Mouse (Mus musculus) megakaryocyte, adult 5-6 weeks (primary cell): Measurements from ENCODE around the gene Ydjc. TPM values are rescaled to one million over a fixed set of nuclear protein-coding genes. Genes with fewer than 3 reads are reported as not detected.

Experiments used
- ATAC-seq: 2 replicates; pipeline ENCODE4 v1.8.0; 2016; ENCODE audit warnings: mild to moderate bottlenecking, inconsistent platforms; ENCODE audit not compliant: poor library complexity, severe bottlenecking
- total RNA-seq, 2 experiments: library from RNA; stranded (forward) in 1 of 2; stranded (reverse) in 1 of 2; fragments of 153-499, 151-499 nt in 1 of 2; fragments of 221-1000, 200-1000 nt in 1 of 2; gene quantifications; 2 replicates each; pipeline versions ENCODE4 v1.2.3 to v1.2.4; 2015 to 2017

Ydjc gene
- total RNA-seq (2015) = 2.8 and 5.2 TPM in 2 replicates
- 2.4 and 7.0 TPM in 2 replicates for total RNA-seq (2017)

DNA sequence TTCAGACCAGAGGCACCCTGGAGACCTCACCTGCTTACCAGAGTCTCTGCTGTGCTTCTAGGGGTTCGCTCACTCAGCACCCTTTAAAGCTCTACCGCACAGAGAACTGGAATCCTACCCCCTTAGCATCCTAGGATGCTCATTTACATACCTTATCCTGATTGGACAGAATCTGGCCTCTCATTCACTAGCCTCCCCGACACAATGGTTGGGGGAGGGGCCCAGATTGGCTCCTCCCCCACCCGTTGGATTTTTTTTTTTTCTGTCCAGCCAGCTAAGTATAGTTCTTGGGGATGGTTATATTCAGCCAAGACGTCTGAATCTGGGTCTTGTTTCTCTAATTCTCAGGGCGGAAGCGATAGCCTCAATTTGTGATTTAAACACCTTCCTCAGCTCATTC, at the start of gene Ydjc:
Gene Ydjc, plus strand, starts transcription at position 283 of the 400 bp plus-strand sequence.
- ATAC-seq = no peak

DNA sequence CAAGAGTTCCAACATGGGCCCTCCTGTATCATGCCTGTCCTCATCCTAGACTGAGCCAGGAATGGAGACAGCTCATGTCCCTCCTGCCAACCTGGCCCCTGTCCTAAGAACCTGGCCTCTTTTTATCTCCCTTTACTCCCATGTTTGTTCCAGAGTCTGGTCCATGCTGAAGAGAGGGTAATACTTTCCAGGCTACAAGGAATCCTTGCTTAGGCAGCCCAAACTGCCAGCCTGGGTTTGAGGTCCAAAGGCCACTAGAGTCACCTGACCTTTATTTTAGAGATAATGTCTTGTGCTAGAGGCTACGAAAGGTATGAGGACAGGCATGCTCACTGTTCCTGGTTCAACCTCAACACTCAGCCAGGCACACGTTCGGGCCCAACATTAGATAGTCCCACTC, 47.5 kb upstream of the Ydjc start:
- no peak for ATAC-seq

DNA sequence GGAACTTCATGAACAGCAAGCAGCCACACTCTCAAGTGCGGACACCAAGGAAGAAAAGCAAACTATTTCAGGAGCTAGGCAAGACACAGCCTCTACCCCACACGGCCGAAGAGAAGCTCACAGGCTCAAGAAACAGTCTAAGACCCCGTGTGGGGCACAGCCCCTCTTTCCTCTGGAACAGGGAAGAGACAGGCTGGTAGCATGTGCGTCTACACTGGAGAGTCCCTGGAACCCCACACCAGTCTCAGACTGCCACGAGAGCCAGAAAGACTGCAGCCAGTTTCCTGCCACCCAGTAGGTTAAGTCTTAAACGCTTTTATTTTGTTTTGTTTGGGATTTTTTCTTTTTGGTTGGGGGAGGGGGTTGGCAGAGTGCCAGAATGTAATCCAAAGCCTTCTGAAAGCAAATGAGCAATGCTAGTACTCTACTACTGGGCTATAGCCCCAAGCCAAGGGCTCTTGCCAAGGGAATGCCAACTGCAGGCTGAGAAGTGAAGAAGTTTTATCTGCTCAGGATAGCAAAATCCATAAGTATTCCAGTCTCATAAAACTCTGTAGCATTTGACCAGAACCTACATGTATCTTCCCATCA, 41.7 kb upstream of the Ydjc start:
- no peak for ATAC-seq

DNA sequence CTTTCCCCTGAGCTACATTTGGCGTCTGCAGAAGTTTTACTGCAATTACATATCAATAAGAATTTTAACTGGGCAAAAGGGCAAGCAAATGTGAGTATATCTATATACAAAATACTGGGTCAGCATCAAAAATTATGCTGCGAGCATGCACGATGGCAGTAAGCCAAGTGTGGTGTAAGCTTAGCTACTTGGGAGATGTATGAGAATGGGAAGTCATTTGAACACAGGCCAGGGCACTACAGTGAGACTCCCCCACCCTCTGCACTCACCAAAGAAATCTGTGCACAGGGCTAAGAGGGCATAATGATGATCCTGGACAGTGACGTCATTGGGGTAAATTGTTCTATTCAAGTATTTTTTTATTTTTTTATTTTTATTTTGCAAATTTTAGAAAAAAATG, 39.8 kb upstream of the Ydjc start:
- no peak for ATAC-seq

DNA sequence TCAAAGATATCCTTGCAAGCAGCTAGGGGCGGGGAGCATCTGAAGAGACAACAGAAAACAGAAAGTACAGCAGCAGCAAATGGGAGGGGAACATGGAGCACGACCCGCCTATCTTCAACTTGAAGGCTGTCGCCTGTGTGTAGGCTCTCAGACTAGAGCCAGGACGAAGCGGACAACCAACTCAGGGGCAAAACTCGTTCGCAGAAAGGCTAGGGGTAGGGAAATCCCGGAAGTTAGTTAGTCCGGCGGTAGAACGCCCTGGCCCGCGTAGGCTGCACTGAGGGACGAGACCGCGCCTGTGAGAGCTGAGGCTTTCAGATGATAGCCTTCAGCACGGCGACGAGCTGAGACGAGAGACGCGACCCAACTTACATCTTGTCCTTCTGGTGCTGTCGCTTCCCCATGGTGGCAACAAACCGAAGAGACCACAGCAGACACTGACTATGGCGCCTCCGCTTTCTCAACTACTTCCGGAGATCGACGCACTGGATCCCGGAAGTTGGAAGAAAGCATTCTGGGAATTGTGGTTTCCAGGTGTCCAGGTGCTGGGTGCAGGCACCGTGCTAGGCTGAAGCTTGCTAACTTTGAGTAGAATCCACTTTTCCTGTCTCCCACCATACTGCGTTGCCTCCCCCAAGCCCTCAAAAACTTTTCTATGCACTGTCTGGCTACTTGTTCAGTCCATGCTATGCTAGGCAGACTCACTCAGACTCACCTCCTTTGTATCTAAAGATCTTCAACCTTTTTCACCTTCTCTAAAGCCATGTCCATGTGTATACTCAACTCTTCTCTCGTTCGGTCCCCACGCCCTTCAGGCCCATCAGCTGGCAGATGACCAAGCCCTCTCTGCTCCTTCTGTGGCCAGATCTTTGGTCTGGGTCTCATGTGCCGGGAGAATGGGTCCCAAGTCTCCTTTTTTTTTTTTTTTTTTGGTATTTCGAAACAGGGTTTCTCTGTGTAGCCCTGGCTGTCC, 33.4 kb upstream of the Ydjc start, which contains the start of gene Ppil2:
Gene Ppil2, minus strand, starts transcription at position 487 of the 973 bp plus-strand sequence.
- peak; percentile 93 for ATAC-seq

DNA sequence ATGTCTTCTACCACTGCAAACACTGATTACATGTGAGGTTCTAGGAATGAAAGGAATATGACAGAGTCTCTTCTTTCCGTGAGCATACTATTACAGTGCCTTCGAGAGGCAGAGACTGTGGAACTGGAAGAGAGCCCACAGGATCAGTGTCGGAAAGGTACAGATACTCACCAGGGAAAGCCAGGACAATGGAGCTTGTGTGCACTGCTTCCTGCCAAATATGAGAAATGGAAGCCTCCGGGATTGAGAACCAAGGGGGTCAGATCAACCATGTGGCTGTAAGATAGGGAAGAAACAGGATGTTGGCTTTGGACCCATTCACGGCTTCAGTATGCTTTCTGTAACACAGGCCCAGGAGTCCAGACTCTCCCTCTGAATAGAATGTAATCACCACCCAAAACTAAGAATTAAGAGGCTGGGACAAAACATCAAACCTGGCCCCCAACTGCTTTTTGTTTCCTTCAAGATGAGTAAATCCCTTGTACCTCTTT, 27.1 kb upstream of the Ydjc start:
- no peak for ATAC-seq

DNA sequence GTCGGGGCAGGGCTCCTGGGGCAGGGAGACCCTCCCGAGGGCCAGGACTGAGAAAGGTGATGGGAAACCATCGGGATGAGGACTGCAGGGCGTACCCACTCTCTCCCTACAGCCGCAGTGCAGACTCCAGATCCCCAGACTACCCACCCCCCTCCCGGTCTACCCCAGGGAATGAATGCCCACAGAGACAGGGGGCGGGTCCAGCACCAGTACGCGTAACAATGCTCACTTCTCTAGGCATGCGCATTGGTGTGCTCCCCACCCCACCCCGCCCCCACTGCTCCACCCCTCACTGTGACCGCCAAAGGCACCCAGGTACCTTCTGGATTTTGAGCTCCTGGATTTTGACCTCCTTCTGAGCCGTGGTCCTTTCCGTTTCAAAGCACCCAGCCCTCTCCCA, 22.9 kb upstream of the Ydjc start:
- no peak for ATAC-seq

DNA sequence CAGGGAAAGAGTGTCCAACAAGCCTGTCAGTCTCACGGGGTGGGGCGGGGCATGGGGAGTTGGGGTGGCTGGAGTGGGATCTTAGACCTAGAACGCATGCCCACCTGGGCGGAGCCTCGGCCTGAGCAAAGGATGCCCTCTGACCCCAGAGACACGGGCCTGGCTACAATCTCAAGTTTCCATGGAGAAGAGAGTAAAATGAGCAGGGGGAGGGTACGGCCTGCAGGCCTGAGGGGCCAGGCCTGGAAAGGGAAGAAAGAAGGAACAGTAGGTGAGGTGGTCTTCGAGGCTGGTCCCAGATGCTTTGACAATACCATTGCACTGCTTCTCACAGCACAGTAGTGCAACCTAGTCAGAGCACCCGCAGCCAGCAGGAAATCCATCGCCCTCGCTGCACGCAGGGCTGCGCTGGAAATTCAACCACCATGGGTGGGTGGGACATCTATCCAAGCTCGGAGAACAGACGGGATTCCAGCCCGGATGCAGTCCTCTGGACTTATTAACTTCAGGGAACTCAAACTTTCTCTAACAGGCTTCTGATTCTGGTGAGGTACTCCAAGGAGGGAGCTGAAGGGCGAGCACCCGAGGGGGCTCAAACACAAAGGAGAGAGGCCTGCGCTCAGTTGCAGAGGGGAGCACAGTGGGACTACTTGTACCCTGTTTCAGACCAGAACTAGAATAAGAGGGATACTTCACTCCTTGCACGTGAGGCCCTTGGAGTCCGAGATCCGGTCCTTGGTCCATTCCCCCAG, 20.1 kb upstream of the Ydjc start:
- no peak; the same call in 1 of the 2 replicates for ATAC-seq

DNA sequence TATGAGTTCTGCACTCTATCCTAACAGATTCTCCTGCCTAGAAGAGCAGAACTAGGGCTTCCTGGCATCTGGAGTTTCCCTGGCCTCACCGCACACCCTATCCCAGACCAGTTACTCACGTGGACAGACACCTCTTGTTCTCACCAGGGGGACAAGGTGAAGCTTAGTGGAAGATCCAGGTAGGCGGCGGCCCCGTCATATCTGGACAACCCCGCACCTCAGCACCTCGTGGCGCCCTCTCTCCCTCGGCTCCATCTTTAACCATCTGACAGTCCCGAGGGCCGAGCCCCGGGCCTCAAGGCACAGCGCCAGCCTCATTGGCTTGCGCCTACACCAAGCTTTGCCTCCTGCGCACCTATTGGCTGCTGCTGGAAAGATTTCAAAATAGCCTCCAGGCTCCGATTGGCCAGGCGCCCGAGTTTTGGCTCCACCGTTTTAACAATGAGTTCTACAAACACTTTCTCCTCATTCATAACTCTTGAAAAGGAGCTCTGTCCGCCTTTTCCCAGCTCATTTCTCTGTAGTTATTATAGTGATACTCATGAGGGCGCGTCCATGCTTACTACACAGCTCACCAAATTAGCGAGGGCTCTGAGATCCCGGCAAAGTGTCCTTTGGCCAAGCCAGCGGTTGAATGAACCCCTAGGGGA, 19.4 kb upstream of the Ydjc start, which contains the start of gene 2610318N02Rik:
Gene 2610318N02Rik, minus strand, starts transcription at position 297 of the 650 bp plus-strand sequence.
- peak; percentile 98 for ATAC-seq

DNA sequence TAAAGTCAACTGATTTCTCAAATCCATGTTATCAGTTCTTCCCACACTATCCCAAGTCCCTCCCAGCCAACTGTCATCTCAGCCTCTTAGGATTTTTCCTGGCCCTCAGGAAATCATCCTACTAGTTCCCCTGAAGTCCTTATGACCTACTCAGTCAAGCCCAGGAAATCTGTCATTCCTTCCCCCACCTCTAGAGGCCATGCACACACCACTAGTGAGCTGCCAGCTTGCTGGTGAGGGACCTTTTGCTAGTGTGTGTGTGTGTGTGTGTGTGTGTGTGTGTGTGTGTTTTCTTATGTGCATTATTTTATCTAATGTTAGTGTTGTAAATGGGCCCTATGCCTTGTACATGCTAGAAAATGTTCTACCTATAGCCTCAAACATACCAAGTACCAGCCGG, 17.1 kb upstream of the Ydjc start:
- peak; percentile 36 for ATAC-seq

DNA sequence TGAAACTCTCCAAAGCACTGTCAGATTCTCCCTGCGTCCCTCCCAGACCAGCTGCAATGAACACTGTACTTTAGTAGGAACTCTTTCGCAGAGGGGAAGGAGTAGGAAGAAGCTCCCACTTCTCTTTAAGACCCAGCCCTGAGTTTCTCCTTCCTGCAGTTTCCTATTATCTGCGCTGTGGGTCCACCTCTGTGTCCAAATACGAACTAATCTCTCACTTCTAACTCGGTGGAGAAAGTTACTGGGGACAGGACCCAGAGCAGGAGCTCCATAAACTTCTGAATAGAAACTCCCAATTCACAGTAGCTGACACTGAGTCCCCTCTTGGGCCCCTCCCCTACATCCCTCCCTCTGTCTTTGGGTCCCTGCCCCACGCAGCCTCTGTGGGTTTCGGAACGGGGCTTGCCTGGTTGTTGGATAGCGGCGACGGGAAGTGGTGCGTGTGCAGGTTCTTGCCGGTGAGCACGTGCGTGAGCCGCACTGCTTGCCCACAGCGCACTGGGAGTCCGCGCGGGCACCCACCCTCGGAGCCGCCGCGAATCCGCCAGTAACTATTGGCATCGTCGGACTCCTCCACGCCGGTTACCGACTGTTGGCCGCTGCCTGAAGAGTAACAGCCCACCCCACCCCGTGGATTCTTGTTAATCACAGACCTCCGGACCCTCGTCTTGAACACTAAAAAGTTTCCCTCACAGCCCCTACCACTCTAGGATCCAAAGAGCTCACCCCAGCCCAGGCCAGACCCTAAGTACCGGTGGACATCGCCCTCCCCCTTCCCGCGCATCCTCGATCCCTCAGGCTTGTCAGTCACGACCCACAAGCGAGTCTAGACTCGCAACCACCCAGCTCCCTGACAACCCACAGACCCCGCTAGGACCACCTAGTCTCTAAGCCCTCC, 13.0 kb upstream of the Ydjc start:
- peak; percentile 53 for ATAC-seq

DNA sequence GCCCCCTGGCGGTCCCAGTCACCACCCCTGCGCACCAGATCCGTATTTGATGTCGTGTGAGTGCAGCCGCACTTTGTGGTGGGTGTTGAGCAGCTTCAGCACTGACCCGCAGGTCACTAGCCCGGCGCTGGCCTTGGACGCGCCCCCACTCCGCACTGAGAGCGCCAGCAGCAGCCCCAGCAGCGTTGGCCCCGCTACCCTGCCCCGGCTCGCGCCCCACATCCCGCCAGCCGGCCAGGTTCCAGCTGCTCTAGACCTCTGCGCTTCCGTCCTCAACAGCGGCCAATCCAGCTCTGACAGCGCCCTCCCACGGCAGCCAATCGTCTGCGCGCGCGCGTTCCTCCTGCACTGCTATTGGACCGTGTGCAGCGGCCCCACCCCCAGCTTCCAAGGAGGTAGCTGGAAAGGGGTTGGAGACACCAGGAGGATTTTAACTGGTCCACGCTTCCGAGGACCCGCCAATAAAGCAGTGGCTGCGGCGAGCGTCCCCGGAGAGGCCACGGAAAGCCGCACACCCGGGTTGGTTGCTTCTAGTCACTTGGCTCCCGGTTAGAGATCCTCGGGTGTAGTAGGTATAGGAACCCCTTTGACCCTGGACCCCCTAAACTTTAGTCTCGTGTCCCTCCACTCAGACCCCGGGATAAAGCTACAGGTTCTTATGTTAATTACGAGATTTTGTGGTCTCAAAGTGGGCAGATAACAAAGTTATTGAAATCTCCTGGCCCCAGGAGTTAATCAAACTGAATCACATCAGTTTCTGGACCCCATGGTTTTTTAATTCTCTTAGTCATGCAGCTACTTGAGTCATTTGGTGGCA, 12.1 kb upstream of the Ydjc start, which contains the start of gene Sdf2l1:
Gene Sdf2l1, minus strand, starts transcription at position 295 of the 817 bp plus-strand sequence.
- ATAC-seq = peak; percentile 96

DNA sequence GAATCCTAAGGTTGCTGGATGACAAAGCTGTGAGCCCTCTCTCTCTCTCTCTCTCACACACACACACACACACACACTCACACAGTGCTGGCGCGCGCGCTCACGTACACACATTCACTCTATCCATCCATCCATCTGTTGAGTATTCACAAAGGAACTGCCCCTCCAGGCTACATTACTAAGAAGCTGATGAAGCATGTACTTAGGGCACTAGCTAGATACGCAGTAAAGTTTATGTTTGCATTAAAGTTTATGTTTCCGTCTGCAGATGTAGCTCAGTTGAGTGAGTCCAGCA, 11.6 kb upstream of the Ydjc start:
- ATAC-seq = no peak

DNA sequence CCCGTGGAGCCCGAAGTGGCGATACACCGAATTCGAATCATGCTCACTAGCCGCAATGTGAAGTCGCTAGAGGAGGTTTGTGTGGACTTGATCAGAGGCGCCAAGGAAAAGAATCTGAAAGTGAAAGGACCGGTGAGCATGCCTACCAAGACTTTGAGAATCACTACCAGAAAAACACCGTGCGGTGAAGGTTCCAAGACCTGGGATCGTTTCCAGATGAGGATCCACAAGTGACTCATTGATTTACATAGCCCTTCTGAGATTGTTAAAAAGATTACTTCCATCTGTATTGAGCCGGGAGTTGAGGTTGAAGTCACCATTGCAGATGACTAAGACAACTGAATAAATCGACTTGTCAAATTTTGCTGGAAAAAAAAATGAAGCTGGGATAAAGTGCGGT, 7.1 kb upstream of the Ydjc start:
- ATAC-seq = no peak

DNA sequence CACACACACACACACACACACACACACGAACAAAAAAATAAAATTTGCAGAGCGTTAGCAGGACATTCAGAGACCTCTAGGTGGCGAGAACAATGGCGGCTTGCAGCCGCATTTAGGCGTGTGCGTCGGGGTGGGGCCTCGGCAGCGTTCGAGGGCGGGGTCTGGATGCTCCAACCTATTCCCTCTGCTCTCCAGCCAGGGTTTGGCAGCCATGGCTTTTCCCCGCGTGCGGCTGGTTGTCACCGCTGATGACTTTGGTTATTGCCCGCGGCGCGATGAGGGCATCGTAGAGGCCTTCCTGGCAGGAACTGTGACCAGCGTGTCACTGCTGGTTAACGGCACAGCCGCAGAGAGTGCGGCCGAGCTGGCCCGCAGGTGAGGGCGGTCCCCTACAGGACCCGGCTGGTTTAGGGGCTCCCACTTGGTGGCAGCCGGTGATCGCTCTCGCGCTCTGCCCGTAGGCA, 2.4 kb downstream of the Ydjc start, which contains the start of gene Ccdc116:
Gene Ccdc116, minus strand, starts transcription at position 458 of the 464 bp plus-strand sequence.
- ATAC-seq = peak; percentile 94

DNA sequence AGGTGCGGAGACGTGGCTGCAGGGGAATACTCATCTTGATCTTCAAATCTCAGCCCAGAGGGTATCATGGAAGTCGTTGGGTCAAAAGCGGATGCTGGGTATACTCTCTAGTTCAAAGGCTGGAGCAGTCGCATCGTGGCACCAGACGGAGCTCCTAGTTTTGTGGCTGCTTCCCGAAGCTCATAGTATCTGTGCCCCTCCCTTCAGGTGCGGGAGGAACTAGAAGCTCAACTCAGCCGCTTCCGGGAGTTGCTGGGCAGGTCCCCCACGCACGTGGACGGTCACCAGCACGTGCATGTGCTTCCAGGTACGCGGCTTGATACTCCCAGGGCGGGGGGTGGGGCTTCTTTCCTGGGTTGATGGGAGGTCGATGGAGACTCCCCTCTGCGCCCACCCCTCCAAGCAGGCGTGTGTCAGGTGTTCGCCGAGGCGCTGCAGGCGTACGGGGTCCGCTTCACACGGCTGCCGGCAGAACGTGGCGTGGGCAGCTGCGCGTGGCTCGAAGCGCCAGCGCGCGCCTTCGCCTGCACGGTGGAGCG, 3.0 kb downstream of the Ydjc start:
- peak; percentile 53 for ATAC-seq

DNA sequence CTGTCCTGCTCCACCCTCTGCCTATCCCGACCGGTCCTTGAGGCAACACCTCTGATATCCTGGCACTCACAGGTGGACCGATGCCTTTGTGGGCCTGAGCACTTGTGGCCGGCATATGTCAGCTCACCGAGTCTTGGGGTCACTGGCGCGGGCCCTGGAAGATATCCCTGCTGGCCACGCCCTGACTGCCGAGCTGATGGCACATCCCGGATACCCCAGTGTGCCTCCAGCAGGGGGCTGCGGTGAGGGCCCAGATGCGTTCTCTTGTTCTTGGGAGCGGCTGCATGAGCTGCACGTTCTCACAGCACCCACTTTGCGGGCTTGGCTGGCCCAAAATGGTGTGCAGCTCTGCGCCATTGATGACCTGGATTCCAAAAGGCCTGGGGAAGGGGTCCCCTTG, 3.7 kb downstream of the Ydjc start:
- ATAC-seq = no peak
